Mouse (Mus musculus) thymus, adult 2 months (tissue): ENCODE data around the gene Nrp1.

Experiments used
- CTCF ChIP-seq: fragments of 200-500 bp; IDR thresholded peaks from 2 replicates; pipeline ENCODE4 v1.5.1; 2012; ENCODE audit warnings: mild to moderate bottlenecking, control low read depth, low read length, moderate library complexity, borderline replicate concordance; ENCODE audit not compliant: control insufficient read depth, poor library complexity, insufficient read depth; ENCODE audit errors: extremely low read depth
- POLR2A ChIP-seq: fragments of 200-500 bp; IDR thresholded peaks from 2 replicates; pipeline ENCODE4 v1.6.1; 2012; ENCODE audit warnings: mild to moderate bottlenecking, low read length, control low read depth, moderate library complexity; ENCODE audit not compliant: control insufficient read depth, poor library complexity, insufficient read depth; ENCODE audit errors: extremely low read depth

DNA sequence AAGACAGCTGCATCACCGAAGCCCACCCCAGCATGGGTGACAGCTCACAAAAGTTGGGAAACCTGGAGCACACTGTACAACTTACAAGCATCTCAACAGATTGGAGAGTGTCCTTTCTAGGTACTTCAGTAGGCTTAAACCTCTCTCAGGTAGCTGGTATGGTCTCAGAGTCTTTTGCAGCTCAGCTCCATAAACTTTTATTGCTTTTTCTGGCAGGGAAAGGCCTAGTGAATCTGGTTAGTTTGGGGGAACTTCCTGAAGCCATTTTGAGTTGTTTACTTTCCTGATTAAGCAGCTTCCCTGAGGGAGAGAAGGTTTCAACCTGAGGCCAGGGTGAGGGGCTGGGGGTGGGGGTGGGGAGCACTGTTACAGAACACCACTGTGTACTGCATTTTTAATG is 31.1 kb upstream of the Nrp1 start:
- TF ChIP-seq CTCF: no peak
- no peak for TF ChIP-seq POLR2A
